Mouse (Mus musculus): ENCODE measurements at regions not wholly inside any gene's neighbourhood (a gene's known extent, or its start where the extent isn't known, plus 50 kb on each side); places are given as distances from the start of the nearest gene placed in this dataset.
A peak's percentile ranks its signal among the peaks of the same experiment; 100 is the strongest.

- no peak for DNase-seq (ENCODE audit: low spot score in 2 of 2)
- intact Hi-C loops (cut with DNase I) = no loop called here
Observed at GRCm38 (mm10) chr14:99423334-99423733, 124.8 kb downstream of the Klf5 start.

DNA sequence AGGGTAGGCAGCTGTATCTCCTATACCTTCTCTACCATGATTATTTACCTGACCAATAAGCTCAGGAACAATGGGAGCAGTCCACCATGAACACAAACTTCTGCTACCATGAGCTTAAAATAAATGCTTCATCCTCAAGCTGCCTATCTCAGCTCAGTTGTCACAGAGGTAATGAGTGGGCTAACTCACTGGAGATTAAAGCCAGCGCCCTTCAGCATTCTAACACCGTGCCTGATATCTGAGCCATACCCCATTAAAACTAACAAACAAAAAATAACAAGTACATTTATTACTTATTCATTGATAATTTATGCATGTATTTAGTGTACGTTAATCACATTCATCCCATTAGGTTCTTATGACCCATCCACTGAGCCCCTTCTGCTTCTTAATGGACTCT lies 128.6 kb downstream of the Klf5 start:
- DNase-seq (ENCODE audit: low spot score in 2 of 2) = no peak
- intact Hi-C loops (cut with DNase I) = no loop called here

DNA sequence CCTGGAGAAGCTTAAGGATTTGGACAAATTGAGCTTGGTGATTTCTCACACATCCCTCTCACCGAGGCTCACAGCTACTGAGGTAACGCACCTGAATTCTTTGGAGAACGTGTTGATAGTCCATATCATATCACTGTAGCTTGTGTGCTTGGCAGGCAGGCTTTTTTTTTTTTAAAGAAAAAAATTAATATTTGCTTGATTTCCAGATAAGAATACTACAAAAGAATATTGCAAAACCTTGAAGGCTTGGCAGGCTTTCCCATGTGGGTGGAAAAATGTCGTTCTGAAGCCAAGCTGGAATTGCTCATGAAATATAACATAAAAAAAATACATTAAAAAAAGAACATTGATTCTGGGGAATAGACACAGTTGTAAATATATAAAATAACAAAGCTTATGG lies 131.8 kb downstream of the Klf5 start:
- intact Hi-C loops (cut with DNase I) = no loop called here
- peak; percentile 25 to 35 for DNase-seq (ENCODE audit: low spot score in 2 of 2)

DNA sequence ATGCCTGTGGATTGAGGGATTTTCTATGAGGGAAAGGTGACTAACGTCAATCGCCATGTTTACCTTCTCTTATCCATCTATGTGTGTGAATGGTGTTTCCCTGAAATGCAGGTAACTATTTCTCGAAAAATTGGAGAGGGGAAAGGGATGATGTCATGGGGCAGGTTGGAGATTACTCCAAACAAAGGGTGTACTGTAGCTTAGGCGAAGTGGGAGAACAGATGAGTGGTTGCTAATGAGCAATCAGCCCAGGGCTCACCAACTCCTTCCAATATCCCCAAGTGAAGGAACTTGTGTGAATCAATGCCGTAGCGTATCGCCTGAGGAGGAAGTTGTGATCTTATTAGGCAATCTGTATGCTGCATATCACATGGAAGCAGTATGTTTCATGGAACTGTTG lies 133.2 kb downstream of the Klf5 start:
- no peak for DNase-seq (ENCODE audit: low spot score in 2 of 2)
- intact Hi-C loops (cut with DNase I) = no loop called here

DNA sequence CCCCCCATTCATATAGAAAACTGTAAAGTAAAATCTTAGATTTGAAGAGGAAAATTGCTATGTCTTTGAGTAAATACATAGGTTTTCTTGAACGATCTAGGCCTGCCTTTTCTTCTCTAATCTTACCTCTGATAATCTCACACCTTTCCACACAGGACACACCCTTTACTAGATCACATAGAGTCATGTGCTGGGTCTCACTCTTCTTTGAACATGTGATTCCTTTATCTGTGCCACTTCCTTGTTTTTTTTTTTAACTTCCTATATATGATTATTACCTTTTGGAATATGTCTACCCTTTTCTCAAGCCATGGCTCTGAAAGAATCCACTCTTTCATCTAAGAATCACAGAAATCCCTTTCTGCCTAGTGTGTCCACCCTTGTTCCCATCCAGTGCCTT lies 136.2 kb downstream of the Klf5 start:
- intact Hi-C loops (cut with DNase I) = no loop called here
- DNase-seq (ENCODE audit: low spot score in 2 of 2) = no peak

DNA sequence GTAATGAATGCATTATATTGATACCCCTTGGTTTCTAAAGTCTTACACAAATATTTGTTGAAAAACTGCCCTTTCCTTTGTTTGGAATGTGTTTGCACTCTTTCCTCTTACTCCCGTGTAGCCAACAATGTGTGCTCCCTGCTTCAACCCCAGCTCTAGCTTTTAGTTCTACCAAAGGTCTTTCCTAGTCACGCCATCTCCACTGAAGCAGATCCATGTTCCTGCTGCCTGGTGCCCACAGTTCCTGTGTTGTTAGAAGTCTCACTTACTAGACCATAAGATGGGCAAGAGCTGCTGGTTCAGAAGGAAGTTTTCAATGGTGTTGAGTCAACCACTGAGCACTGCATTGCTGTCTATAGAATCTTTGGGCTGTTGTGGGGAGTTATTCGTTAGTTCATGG lies 137.0 kb downstream of the Klf5 start:
- intact Hi-C loops (cut with DNase I) = no loop called here
- DNase-seq (ENCODE audit: low spot score in 2 of 2) = no peak

DNA sequence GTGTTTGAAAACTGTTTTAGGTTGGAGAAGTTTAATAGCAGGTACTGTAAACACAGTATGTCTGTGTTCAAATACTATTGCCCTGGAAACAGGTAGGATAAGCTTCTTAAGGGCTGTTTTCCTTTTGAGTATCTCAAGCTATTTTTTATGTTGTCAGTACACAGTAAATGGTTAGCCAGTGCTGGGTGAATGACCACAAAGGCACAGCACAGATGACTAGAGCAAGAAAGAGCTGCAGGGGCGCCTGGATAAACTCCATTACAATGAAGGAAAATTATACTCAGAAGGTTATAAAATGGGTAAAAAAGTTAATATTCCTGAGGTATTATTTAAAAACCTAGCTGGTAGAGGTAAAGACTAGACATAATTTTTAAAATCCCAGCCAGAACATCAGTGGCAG lies 137.6 kb downstream of the Klf5 start:
- intact Hi-C loops (cut with DNase I) = no loop called here
- DNase-seq (ENCODE audit: low spot score in 2 of 2) = no peak

DNA sequence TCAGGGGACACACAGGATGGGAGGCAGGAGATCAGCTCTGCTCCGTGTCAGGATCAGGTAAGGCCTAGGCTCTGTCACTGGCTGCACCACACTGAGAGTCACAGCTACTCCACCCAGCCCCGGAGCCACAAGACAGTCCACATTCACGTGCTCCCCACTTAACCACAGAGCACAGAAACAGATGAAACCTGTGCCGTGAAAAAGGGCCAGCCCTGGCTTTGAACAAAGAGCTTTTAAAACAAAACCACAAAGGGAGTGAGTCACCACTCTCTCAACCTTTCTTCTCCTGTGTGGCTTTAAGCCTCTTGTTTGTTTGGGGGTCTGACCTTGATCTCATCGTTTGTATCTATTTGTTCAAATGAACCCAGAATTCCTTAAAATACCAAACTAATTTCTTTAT lies 150.6 kb downstream of the Klf5 start:
- intact Hi-C loops (cut with DNase I) = no loop called here
- DNase-seq (ENCODE audit: low spot score in 2 of 2) = no peak

DNA sequence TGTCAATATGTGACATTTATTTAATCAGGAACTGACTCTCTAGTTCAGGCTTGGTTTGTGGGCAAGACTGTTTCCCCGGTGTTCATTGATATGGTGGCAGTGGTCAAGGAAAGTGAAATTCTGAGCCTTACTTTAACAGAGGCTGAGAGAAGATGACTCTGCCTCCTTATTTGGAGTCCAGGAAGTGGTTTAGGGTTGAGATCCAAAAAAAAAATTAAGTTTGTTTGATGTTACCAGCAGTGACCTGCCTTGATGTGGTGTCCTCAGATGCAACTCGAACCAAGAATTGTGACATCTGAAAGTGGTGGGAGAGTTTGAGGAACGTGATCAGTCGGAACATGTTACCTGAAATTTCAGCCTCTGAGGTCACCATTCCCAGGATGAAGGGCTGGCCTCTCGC lies 151.4 kb downstream of the Klf5 start:
- intact Hi-C loops (cut with DNase I) = no loop called here
- DNase-seq (ENCODE audit: low spot score in 2 of 2) = no peak

DNA sequence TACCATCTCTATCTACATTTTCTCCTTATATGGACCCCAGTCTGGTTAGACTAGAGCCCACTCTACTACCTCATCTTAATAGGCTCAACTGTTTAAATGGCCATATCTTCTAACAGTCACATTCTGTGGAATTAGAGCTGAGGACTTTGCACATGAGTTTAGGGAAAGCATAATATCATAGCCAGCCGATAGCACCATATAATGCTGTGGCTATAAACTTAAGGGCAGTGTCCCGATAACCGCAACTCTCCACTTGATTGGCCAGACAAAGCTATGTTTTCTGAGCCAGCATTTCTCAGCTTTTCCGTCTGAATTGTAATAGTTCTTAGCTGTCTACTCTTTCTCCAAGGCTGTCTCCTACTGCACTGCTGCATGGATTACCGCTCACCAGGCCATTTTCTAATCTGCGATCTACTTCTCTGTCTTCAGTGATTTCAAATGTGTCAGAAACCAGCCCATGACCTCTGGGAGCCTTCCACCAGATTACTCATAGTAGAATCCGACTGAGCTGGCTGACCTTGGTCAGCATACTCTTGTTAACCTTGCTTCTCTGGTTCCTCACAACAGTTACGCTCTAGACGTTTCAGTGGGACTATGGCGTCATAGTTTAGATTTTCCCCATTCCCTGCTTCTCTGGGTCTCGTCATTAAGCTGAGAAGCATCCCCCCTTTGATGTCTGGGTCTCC lies 152.8 kb downstream of the Klf5 start:
- no peak for DNase-seq (ENCODE audit: low spot score in 2 of 2)
- intact Hi-C loops (cut with DNase I) = no loop called here

GRCm38 (mm10) chr14:99453916-99454315 lies 155.4 kb downstream of the Klf5 start:
- peak in 1 of 2 experiments; percentile 5 for DNase-seq (ENCODE audit: low spot score in 2 of 2)
- intact Hi-C loops (cut with DNase I) = no loop called here

DNA sequence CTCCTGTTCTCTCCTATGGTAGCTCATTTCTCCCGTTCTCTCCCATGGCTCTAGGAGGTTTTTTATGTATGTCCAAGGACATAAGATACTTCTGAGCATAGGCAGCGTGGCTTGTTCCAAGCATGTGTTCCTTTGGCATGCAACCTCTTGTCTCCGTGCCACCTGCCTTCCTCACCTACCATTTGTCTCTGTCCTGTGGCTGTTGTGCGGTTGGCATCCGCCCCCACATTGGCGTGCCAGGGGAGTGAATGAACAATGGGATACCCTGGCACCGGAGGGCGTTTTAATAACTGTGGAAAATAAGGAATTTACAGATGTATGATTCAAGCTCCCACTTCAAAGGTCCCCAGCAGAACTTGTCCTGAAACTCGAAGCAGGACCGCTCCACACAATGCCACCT lies 158.1 kb downstream of the Klf5 start:
- DNase-seq (ENCODE audit: low spot score in 2 of 2) = no peak
- intact Hi-C loops (cut with DNase I) = no loop called here

DNA sequence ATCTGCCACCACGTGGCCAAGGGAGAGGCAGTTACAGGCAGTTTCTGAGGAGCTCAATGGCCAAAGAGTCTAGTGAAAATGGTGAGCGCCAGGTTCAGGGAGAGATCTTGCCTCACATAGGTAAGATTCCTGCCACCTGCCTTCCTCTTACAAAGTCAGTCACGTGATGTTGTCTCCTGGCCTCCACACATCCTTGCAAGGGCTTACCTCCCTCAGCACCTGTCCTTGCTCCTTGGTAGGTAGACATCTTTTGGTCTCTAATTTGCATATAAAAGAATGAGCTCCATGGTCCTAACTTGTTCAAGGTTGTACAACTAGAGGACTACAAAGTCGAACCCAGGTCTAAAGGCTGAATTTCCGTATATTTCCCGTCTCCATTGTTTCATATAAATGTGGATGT lies 159.1 kb downstream of the Klf5 start:
- no peak for DNase-seq (ENCODE audit: low spot score in 2 of 2)
- intact Hi-C loops (cut with DNase I) = no loop called here

- no peak for DNase-seq (ENCODE audit: low spot score in 2 of 2)
- intact Hi-C loops (cut with DNase I) = no loop called here
Observed at GRCm38 (mm10) chr14:99472111-99472510, 173.6 kb downstream of the Klf5 start.

- DNase-seq (ENCODE audit: low spot score in 2 of 2) = no peak
- intact Hi-C loops (cut with DNase I) = no loop called here
Observed at GRCm38 (mm10) chr14:99475271-99475670, 176.8 kb downstream of the Klf5 start.

GRCm38 (mm10) chr14:99480325-99481077 lies 182.0 kb downstream of the Klf5 start:
- intact Hi-C loops (cut with DNase I) = no loop called here
- no peak for DNase-seq (ENCODE audit: low spot score in 2 of 2)

GRCm38 (mm10) chr14:99487981-99488380 lies 189.5 kb downstream of the Klf5 start:
- intact Hi-C loops (cut with DNase I) = no loop called here
- DNase-seq (ENCODE audit: low spot score in 2 of 2) = no peak

DNA sequence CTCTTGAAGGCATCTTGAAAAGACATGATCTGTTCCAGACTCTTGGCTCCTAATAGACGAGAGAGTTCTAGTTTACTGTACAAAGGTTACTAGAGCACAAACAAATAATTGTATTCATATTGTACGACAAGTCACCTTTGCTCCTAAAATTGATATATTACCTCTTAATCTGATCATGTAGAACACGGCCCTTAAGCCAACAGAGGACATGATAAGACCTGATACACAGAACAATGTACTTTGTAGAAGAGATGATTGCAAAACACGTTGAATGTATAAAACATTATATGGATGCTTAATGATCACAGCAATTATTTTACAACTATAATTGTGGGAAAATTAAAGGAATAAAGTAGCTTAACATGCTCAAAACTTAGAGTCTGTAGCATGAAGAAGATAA lies 194.7 kb downstream of the Klf5 start:
- DNase-seq (ENCODE audit: low spot score in 2 of 2) = no peak
- intact Hi-C loops (cut with DNase I) = no loop called here

DNA sequence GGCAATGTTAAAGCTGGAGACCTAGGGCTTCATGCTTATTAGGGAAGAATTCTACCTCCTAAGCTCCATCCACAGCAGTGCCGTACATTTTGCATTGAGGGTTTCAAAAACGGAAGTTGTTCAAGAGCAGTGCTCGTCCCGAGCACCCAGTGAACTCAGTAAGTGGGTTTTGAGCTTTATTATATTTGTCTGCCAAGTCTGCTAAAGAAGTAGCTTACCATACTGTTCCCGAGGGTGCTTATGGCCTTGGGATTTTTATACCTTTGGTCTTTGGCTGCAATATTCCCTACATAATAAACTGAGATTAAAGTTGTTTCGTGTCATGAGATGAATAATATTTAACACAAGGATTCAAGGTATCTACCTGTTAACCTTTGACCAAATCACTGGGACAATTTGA lies 195.2 kb downstream of the Klf5 start:
- intact Hi-C loops (cut with DNase I) = no loop called here
- DNase-seq (ENCODE audit: low spot score in 2 of 2) = no peak

DNA sequence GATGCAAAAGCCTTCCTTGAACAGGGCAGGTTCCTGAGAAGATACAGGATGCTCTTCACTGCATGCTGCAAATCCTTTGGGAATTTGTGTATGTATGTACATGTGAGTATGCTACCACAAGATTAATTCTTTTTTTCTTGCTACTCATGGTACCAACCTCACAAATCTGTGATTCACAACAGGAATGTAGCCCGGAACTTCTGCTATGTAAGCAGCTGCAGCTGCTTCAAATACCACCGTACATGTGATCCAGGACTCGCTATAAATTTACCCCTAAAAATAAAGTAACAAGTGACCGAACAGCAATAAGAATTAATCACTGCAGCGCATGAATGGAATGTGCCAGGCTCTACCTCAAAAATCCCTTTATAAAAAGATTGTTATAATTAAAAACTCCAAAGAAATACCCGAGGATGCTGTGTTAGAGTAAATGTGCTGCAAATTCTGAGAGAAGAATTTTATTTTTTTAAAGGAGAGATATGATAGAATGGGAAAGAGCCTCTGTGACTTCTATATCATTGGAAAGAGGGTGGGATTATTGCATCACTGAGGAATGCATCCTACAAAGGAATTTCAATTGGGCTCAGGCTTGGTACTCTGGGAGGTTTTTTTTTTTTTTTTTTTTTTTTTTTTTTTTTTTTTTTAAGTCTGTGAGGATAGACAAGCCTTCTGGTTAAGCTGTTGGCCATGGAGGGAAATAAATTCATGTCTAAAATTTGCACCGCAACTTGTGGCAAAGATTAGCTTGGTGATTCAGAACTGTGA lies 201.2 kb downstream of the Klf5 start:
- DNase-seq (ENCODE audit: low spot score in 2 of 2) = peak in 1 of 2 experiments; percentile 23
- intact Hi-C loops (cut with DNase I) = no loop called here

DNA sequence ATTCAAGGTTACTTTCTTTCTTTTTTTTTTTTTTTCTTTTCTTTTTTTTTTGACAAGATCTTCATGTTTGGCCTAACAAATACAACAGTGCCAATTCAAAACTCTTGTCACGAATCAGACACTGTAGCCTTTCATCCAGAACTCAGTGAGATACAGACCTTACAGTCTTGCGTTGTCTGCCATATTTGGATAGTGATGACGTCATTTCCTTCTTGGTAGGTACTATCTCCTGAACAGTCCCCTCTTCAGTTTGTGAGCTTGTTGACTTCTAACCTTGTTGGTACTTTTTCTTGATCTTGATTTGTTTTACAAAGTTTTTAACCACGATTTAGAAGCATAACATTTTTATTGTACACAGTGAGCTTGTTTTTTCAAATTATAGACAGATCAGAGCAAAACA lies 206.4 kb downstream of the Klf5 start:
- intact Hi-C loops (cut with DNase I) = no loop called here
- DNase-seq (ENCODE audit: low spot score in 2 of 2) = no peak
